Mouse (Mus musculus) heart, adult 10 weeks (tissue): ENCODE data around the gene Pglyrp4. TPM values are rescaled to one million over a fixed set of nuclear protein-coding genes. Genes with fewer than 3 reads are reported as not detected.

Experiments
- polyA plus RNA-seq: library from polyadenylated mRNA; stranded (reverse); fragments of 350-450 nt; fragmentation: Illumina TruSeq; extraction: RNeasy Lipid Tissue Mini Kit (QIAGEN cat#74804); gene quantifications from one replicate; pipeline ENCODE4 v1.2.3, GENCODE M21; 2014; ENCODE audit warnings: low read depth, low replicate concordance

Pglyrp4 gene
- not detected for polyA plus RNA-seq

DNA sequence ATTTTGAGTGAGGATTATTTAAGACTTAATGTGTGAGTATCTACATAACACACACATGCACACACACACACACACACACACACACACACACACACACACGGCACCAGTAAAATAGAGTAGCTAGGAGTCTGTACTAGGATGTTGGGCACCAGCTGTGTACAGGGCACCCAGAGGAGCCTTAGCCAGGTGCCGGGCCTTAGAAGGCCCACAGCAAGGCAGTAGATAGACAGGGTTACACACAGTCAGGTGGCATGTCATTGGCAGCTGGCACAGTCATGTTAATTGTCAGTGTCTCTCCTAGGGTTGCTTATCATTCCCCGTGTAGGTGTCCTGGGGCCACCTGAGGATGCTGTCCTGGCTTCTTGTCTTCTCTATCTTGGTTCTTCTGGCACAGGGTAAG is at the start of gene Pglyrp4:
TSS of gene Pglyrp4 (plus strand) at position 301 of the 400 bp plus-strand sequence.

DNA sequence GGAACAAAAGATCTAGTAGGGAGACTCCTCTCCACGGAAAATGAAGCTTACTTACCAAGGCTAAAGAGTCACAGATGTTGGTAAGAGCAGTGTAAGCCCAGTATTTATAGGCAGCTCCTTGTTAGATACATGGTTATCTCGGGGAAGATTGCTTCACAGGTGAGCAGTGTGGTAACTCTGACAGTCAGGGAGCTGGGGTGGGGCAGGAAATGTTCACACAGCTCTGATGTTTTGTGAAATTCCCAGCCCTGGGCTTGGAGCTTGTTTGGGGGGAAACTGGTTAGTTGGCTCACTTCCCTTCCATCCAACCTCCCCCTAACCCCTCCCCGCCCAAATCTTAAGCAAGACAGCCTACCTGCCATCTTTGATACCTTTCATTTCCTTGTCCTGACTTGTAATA is 31.1 kb upstream of the Pglyrp4 start, which contains the start of gene S100a9:
TSS of gene S100a9 (minus strand) at position 109 of the 400 bp plus-strand sequence.

DNA sequence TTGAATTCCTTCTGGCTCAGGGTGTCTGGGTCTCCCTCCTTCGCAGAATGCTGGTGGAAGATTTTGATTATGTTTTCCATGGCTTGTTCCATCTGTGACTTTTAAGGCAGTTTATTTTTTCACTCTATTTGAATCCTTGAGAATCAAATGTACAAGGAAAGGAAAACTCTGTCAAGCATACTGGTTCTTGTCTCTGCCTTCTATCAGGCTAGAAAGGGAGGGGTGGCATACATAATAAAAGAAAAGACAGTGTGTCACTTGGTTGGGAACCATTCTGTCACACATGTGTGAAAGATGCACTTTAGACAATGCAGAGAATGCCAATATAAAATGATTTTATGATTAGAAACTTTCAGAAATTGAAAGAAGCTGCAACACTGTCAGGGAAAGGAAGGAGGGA is 51.1 kb downstream of the Pglyrp4 start, which contains the start of gene Gm5849:
TSS of gene Gm5849 (minus strand) at position 101 of the 400 bp plus-strand sequence.

Other genes starting within 250 kb of the Pglyrp4 start
- 79.2 TPM for gene Snapin, start 235.9 kb upstream of the Pglyrp4 start, polyA plus RNA-seq
- gene Chtop, start 217.4 kb upstream of the Pglyrp4 start, polyA plus RNA-seq, result 80.9 TPM
- 1,552 TPM for gene S100a1, start 212.5 kb upstream of the Pglyrp4 start, polyA plus RNA-seq
- gene S100a13, start 212.5 kb upstream of the Pglyrp4 start, polyA plus RNA-seq, result 64.2 TPM
- gene S100a14, start 200.1 kb upstream of the Pglyrp4 start, polyA plus RNA-seq, result not detected
- gene S100a16, start 189.7 kb upstream of the Pglyrp4 start, polyA plus RNA-seq, result 78.9 TPM
- gene S100a3, start 166.3 kb upstream of the Pglyrp4 start, polyA plus RNA-seq, result not detected
- gene S100a2, start 136.7 kb upstream of the Pglyrp4 start, polyA plus RNA-seq, result not detected
- not detected for gene Gm42674, start 125.0 kb upstream of the Pglyrp4 start, polyA plus RNA-seq
- gene S100a4, start 123.1 kb upstream of the Pglyrp4 start, polyA plus RNA-seq, result 31.3 TPM
- gene S100a5, start 118.4 kb upstream of the Pglyrp4 start, polyA plus RNA-seq, result not detected
- gene S100a6, start 114.0 kb upstream of the Pglyrp4 start, polyA plus RNA-seq, result 111 TPM
- gene S100a7a, start 72.9 kb upstream of the Pglyrp4 start, polyA plus RNA-seq, result 0.97 TPM
- not detected for gene S100a8, start 57.9 kb upstream of the Pglyrp4 start, polyA plus RNA-seq
- gene S100a9, start 31.2 kb upstream of the Pglyrp4 start, polyA plus RNA-seq, result 2.0 TPM
- not detected for gene Gm5849, start 51.0 kb downstream of the Pglyrp4 start, polyA plus RNA-seq